Mouse (Mus musculus) MEL (cell line): Measurements from ENCODE around the gene Rad51b. TPM values are rescaled to one million over a fixed set of nuclear protein-coding genes. Genes with fewer than 3 reads are reported as not detected.

Experiments
- DNase-seq: peaks from one replicate; pipeline ENCODE4 v3.0.0; 2011; ENCODE audit warnings: low read depth, low spot score
- H3K27ac ChIP-seq: 2 replicates; pipeline ENCODE4 v1.5.1; 2012; ENCODE audit warnings: low read depth, mild to moderate bottlenecking, control low read depth, low read length, moderate library complexity; ENCODE audit not compliant: control insufficient read depth
- H3K27me3 ChIP-seq, 2 experiments: fragments of 150-350 bp in 1 of 2; sonication (generic) in 1 of 2; 2 replicates each; pipeline ENCODE4 v1.6.1; 2012; ENCODE audit warnings: low read length in 2 of 2, mild to moderate bottlenecking in 2 of 2, improper control_type of control experiment in 1 of 2, moderate library complexity in 1 of 2; ENCODE audit not compliant: insufficient read depth in 2 of 2, control insufficient read depth in 1 of 2
- H3K36me3 ChIP-seq, 2 experiments: 2 replicates each; pipeline ENCODE4 v1.6.1; 2012 to 2014; ENCODE audit warnings: low read length in 2 of 2, improper control_type of control experiment in 1 of 2, inconsistent platforms in 1 of 2, mild to moderate bottlenecking in 1 of 2; ENCODE audit not compliant: insufficient read depth in 2 of 2, control insufficient read depth in 1 of 2
- H3K4me1 ChIP-seq, 2 experiments: fragments of 150-350 bp in 1 of 2; sonication (generic) in 1 of 2; 2 replicates each; pipeline ENCODE4 v1.6.1; 2012; ENCODE audit warnings: low read length in 2 of 2, improper control_type of control experiment in 1 of 2, mild to moderate bottlenecking in 1 of 2; ENCODE audit not compliant: insufficient read depth in 2 of 2, control insufficient read depth in 1 of 2
- H3K4me3 ChIP-seq, 2 experiments: fragments of 150-350 bp in 1 of 2; sonication (generic) in 1 of 2; 2 replicates each; pipeline ENCODE4 v1.5.1; 2012; ENCODE audit warnings: low read depth in 2 of 2, low read length in 2 of 2, mild to moderate bottlenecking in 2 of 2, moderate library complexity in 2 of 2, control low read depth in 1 of 2, improper control_type of control experiment in 1 of 2; ENCODE audit not compliant: control insufficient read depth in 1 of 2, insufficient read depth in 1 of 2
- H3K79me2 ChIP-seq: 2 replicates; pipeline ENCODE4 v1.6.1; 2012; ENCODE audit warnings: mild to moderate bottlenecking, low read length, moderate library complexity; ENCODE audit not compliant: control insufficient read depth, poor library complexity, insufficient read depth
- H3K9ac ChIP-seq: 2 replicates; pipeline ENCODE4 v1.6.1; 2012; ENCODE audit warnings: low read depth, mild to moderate bottlenecking, control low read depth, low read length, moderate library complexity; ENCODE audit not compliant: control insufficient read depth, poor library complexity, severe bottlenecking
- H3K9me3 ChIP-seq: fragments of 150-350 bp; sonication (generic); replicated peaks from 2 replicates; pipeline ENCODE4 v1.6.1; 2012; ENCODE audit warnings: mild to moderate bottlenecking, low read length, improper control_type of control experiment, moderate library complexity; ENCODE audit not compliant: insufficient read depth
- BHLHE40 ChIP-seq: IDR thresholded peaks from 2 replicates; pipeline ENCODE4 v1.6.1; 2012; ENCODE audit warnings: low read depth, mild to moderate bottlenecking, inconsistent platforms, low read length, improper control_type of control experiment, borderline replicate concordance
- CHD1 ChIP-seq: IDR thresholded peaks from 2 replicates; pipeline ENCODE4 v1.6.1; 2012; ENCODE audit warnings: low read depth, mild to moderate bottlenecking, inconsistent platforms, low read length, improper control_type of control experiment
- CHD2 ChIP-seq: IDR thresholded peaks from 2 replicates; pipeline ENCODE4 v1.6.1; 2011; ENCODE audit warnings: low read length, improper control_type of control experiment
- ELF1 ChIP-seq: IDR thresholded peaks from 2 replicates; pipeline ENCODE4 v1.6.1; 2014; ENCODE audit warnings: low read depth, mild to moderate bottlenecking, inconsistent platforms, low read length, improper control_type of control experiment, moderate library complexity
- ETS1 ChIP-seq: IDR thresholded peaks from 2 replicates; pipeline ENCODE4 v1.6.1; 2012; ENCODE audit warnings: low read depth, mild to moderate bottlenecking, inconsistent platforms, low read length, improper control_type of control experiment, moderate library complexity
- GATA1 ChIP-seq: IDR thresholded peaks from 2 replicates; pipeline ENCODE4 v1.6.1; 2011; ENCODE audit warnings: low read depth, low read length, improper control_type of control experiment
- JUND ChIP-seq: IDR thresholded peaks from 2 replicates; pipeline ENCODE4 v1.6.1; 2011; ENCODE audit warnings: low read depth, mild to moderate bottlenecking, improper control_type of control experiment, low read length
- KAT2A ChIP-seq: conservative IDR thresholded peaks from 2 replicates; pipeline ENCODE4 v1.6.1; 2012; ENCODE audit warnings: low read depth, low read length, improper control_type of control experiment, inconsistent platforms
- MAX ChIP-seq: IDR thresholded peaks from 2 replicates; pipeline ENCODE4 v1.6.1; 2011; ENCODE audit warnings: low read length, improper control_type of control experiment
- MAZ ChIP-seq: IDR thresholded peaks from 2 replicates; pipeline ENCODE4 v1.6.1; 2012; ENCODE audit warnings: low read depth, mild to moderate bottlenecking, inconsistent platforms, low read length, improper control_type of control experiment
- MEF2A ChIP-seq: IDR thresholded peaks from 2 replicates; pipeline ENCODE4 v1.6.1; 2014; ENCODE audit warnings: low read depth, mild to moderate bottlenecking, inconsistent platforms, low read length, improper control_type of control experiment; ENCODE audit not compliant: poor library complexity, insufficient replicate concordance, severe bottlenecking; ENCODE audit errors: extremely low read depth
- MXI1 ChIP-seq: IDR thresholded peaks from 2 replicates; pipeline ENCODE4 v1.6.1; 2011; ENCODE audit warnings: mild to moderate bottlenecking, low read depth, low read length, improper control_type of control experiment
- MYC ChIP-seq: IDR thresholded peaks from 2 replicates; pipeline ENCODE4 v1.6.1; 2011; ENCODE audit warnings: low read depth, mild to moderate bottlenecking, low read length, improper control_type of control experiment, moderate library complexity
- NELFE ChIP-seq: IDR thresholded peaks from 2 replicates; pipeline ENCODE4 v1.6.1; 2011; ENCODE audit warnings: low read depth, low read length, improper control_type of control experiment
- NRF1 ChIP-seq: IDR thresholded peaks from 2 replicates; pipeline ENCODE4 v1.6.1; 2014; ENCODE audit warnings: low read depth, mild to moderate bottlenecking, inconsistent platforms, low read length, improper control_type of control experiment, moderate library complexity; ENCODE audit not compliant: poor library complexity, insufficient read depth, severe bottlenecking
- POLR2AphosphoS5 ChIP-seq: IDR thresholded peaks from 2 replicates; pipeline ENCODE4 v1.6.1; 2012; ENCODE audit warnings: low read depth, borderline replicate concordance, mild to moderate bottlenecking, inconsistent platforms, low read length, moderate library complexity, mixed read lengths
- SMC3 ChIP-seq: IDR thresholded peaks from 2 replicates; pipeline ENCODE4 v1.6.1; 2011; ENCODE audit warnings: low read depth, low read length, improper control_type of control experiment
- USF1 ChIP-seq: IDR thresholded peaks from 2 replicates; pipeline ENCODE4 v1.6.1; 2014; ENCODE audit warnings: low read depth, mild to moderate bottlenecking, inconsistent platforms, low read length, improper control_type of control experiment, moderate library complexity
- USF2 ChIP-seq, 2 experiments: IDR thresholded peaks; 2 replicates each; pipeline ENCODE4 v1.6.1; 2011 to 2012; ENCODE audit warnings: improper control_type of control experiment in 2 of 2, low read length in 2 of 2, borderline replicate concordance in 1 of 2, inconsistent platforms in 1 of 2, low read depth in 1 of 2, mild to moderate bottlenecking in 1 of 2; ENCODE audit not compliant: insufficient read depth in 1 of 2
- ZMIZ1 ChIP-seq: IDR thresholded peaks from 2 replicates; pipeline ENCODE4 v1.6.1; 2012; ENCODE audit warnings: low read depth, mild to moderate bottlenecking, inconsistent platforms, low read length, improper control_type of control experiment, moderate library complexity
- ZNF384 ChIP-seq: IDR thresholded peaks from 2 replicates; pipeline ENCODE4 v1.6.1; 2012; ENCODE audit warnings: low read depth, mild to moderate bottlenecking, inconsistent platforms, low read length, improper control_type of control experiment
- polyA plus RNA-seq, 2 experiments: library from polyadenylated mRNA; stranded (reverse) in 1 of 2; unstranded in 1 of 2; fragments of >175 nt in 1 of 2; fragments of >200 nt in 1 of 2; gene quantifications; 2 replicates each; pipeline versions ENCODE4 v1.2.1 to v1.2.4; 2012; ENCODE audit warnings: low replicate concordance in 2 of 2, low read depth in 1 of 2; ENCODE audit not compliant: insufficient read length in 2 of 2, insufficient read depth in 1 of 2, missing spikeins in 1 of 2
- total RNA-seq: library from RNA; depleted of rRNA; stranded (reverse); fragments of 300-350 nt; gene quantifications from 2 replicates; pipeline ENCODE4 v1.2.3, GENCODE M21; 2012

Gene Rad51b
- total and polyA plus RNA-seq, 3 experiments = 3.6 to 5.7 TPM; not detected in 1

- no peak for DNase-seq
- no peaks in the 10 kb centered on the region for H3K79me2 ChIP-seq
- H3K36me3 ChIP-seq = no peaks in the 10 kb centered on the region
- H3K27me3 ChIP-seq = no peaks in the 10 kb centered on the region
- no peak overlapping the region for H3K4me3 ChIP-seq
- no peaks in the 10 kb centered on the region for H3K4me1 ChIP-seq
- H3K9me3 ChIP-seq = no peaks in the 10 kb centered on the region
- no peak overlapping the region for H3K27ac ChIP-seq
- TF ChIP-seq MAZ = no peak
- no peak for TF ChIP-seq MYC
- no peak for TF ChIP-seq MAX
- no peak for TF ChIP-seq ELF1
- no peak for TF ChIP-seq ETS1
- no peak for TF ChIP-seq USF1
- no peak for TF ChIP-seq CHD2
- TF ChIP-seq ZMIZ1 = no peak
- TF ChIP-seq, all 39 proteins: peak for 0
- no peak overlapping the region for H3K9ac ChIP-seq
Observed at GRCm38 (mm10) chr12:79492175-79492574, 195.1 kb downstream of the Rad51b start.

- H3K27me3 ChIP-seq = no peaks in the 10 kb centered on the region
- TF ChIP-seq SMC3 (no peak), MEF2A (no peak), CHD2 (no peak), ZMIZ1 (no peak), ZNF384 (no peak), BHLHE40 (no peak), POLR2AphosphoS5 (no peak), ETS1 (no peak), MXI1 (no peak), NRF1 (no peak), NELFE (no peak), JUND (no peak), ELF1 (no peak), CHD1 (no peak), GATA1 (no peak), USF1 (no peak), MAX (no peak), USF2 (IDR thresholded peaks at IDR 0.05; ENCODE audit: borderline replicate concordance in 1 of 2, insufficient read depth in 1 of 2, low read depth in 1 of 2, low read length in 2 of 2) (no peak), KAT2A (no peak)
- no peaks in the 10 kb centered on the region for H3K36me3 ChIP-seq
- no peak for DNase-seq
- H3K27ac ChIP-seq = no peak overlapping the region
- H3K79me2 ChIP-seq = no peaks in the 10 kb centered on the region
- no peak overlapping the region for H3K4me3 ChIP-seq
- H3K4me1 ChIP-seq = no peaks in the 10 kb centered on the region
- H3K9ac ChIP-seq = no peak overlapping the region
- H3K9me3 ChIP-seq = no peaks in the 10 kb centered on the region
Observed at GRCm38 (mm10) chr12:79492613-79493012, 195.5 kb downstream of the Rad51b start.
